ENCODE assay signal across 7 mouse cellular contexts in genomic region chr13:112259398-112259797, GRCm38 (mm10). TPM values are rescaled to one million over a fixed set of nuclear protein-coding genes. Genes with fewer than 3 reads are reported as not detected.
DNase-seq lines count a peak whose midpoint lies in the region; ATAC-seq lines count a peak whose summit lies in the region.

No protein-coding gene starts in this region.

- no peaks in the 10 kb centered on the region for H3K36me3 ChIP-seq in midbrain, embryonic 14.5 days (ENCODE audit: control insufficient read depth, insufficient read depth, low read length)

- no peak overlapping the region for H3K4me3 ChIP-seq in midbrain, embryonic 14.5 days (replicated peaks; ENCODE audit: low read depth, low read length)

- no peak overlapping the region for H3K4me2 ChIP-seq in midbrain, embryonic 14.5 days (ENCODE audit: low read length)

- H3K27ac ChIP-seq in midbrain, embryonic 14.5 days (replicated peaks; ENCODE audit: low read depth, low read length), result no peak overlapping the region

- intact Hi-C loops in gastrocnemius, postnatal 14 days (cut with DNase I; ENCODE audit: low total_unique reads), result loop anchor here (5.0 kb wide), 1 partner anchor 472 kb away; no protein-coding TSS in a partner anchor
- intact Hi-C loops in left cerebral cortex, postnatal 4 days (cut with DNase I), result loop anchor here (10.0 kb wide), 1 partner anchor 145 kb away; no protein-coding TSS in a partner anchor

- 48% methylated on average over 2 of the region's 2 CpGs for WGBS in midbrain, embryonic 14.5 days

- H3K4me1 ChIP-seq in midbrain, embryonic 14.5 days (ENCODE audit: control insufficient read depth, insufficient read depth, low read length), result no peaks in the 10 kb centered on the region

- peak; percentile 78; the same call in 1 of the 2 replicates for ATAC-seq in midbrain, embryonic 14.5 days (ENCODE audit: low FRiP score, low TSS enrichment)

- H3K9ac ChIP-seq in midbrain, embryonic 14.5 days (replicated peaks; ENCODE audit: low read length), result no peak overlapping the region

- peak; percentile 56 for DNase-seq in adrenal gland, adult 8-10 months
- DNase-seq in embryo, embryonic 10 days (ENCODE audit: low spot score), result peak; percentile 84
- DNase-seq in gastrocnemius, postnatal 14 days, result peak; percentile 60
- peak; percentile 77 for DNase-seq in kidney, adult 18-20 months
- DNase-seq in left cerebral cortex, postnatal 4 days, result peak; percentile 78
- DNase-seq in midbrain, embryonic 14.5 days, result peak; percentile 88
- DNase-seq in spleen, adult 12 weeks (ENCODE audit: low spot score), result peak; percentile 37

- no peaks in the 10 kb centered on the region for H3K9me3 ChIP-seq in midbrain, embryonic 14.5 days (ENCODE audit: control insufficient read depth, low read length)

- no peaks in the 10 kb centered on the region for H3K27me3 ChIP-seq in midbrain, embryonic 14.5 days (ENCODE audit: control insufficient read depth, insufficient read depth, low read length)

RNA-seq across cellular contexts. Expression of gene Ankrd55, which starts 28.9 kb away (rescaled TPM):
- 1 to 10 TPM; 2.0 to 4.1 (median 2.9) TPM for total RNA-seq in adrenal gland, adult 8-10 months (2022)
- total RNA-seq in gastrocnemius, postnatal 14 days (2021), result under 1 TPM in 1 of 2 experiments, not detected in 1; 0.09 TPM
- 1 to 10 TPM; 4.7 to 6.5 TPM for total RNA-seq in left cerebral cortex, postnatal 4 days (2021)
- polyA plus RNA-seq in midbrain, embryonic 14.5 days (2014; fragmentation: Nextera tagmentation; extraction: Ambion mirVana), result 5.3 and 7.5 TPM in 2 replicates

Comparison
In these comparisons a context has a peak if more than half of its experiments do, and no peak if none do; other contexts are left out.
1. DNase-seq: peak in every context shown above with its lines; median percentile 88 in midbrain, embryonic 14.5 days; 84 in embryo, embryonic 10 days; 78 in left cerebral cortex, postnatal 4 days; 77 in kidney, adult 18-20 months; 60 in gastrocnemius, postnatal 14 days; 56 in adrenal gland, adult 8-10 months; 37 in spleen, adult 12 weeks.